Mouse (Mus musculus): ENCODE measurements at regions not wholly inside any gene's neighbourhood (a gene's known extent, or its start where the extent isn't known, plus 50 kb on each side); places are given as distances from the start of the nearest gene placed in this dataset.

- no peak for TF ChIP-seq CTCF (IDR thresholded peaks at IDR 0.05; ENCODE audit: borderline replicate concordance, insufficient read depth, low read length)
- no peak for TF ChIP-seq POLR2A (IDR thresholded peaks at IDR 0.05; ENCODE audit: low read depth, low read length)
These were observed 287.5 kb upstream of the Intu start for GRCm38 (mm10) chr3:40243499-40244101.
